Comparison of ENCODE assay signal across 8 mouse cellular contexts in genomic region chr9:89461190-89461589, GRCm38 (mm10).
DNase-seq lines count a peak whose midpoint lies in the region; ATAC-seq and TF ChIP-seq lines count a peak whose summit lies in the region.

No protein-coding gene starts in this region.

- H3K79me2 ChIP-seq in heart, adult 2 months (replicated peaks; ENCODE audit: control insufficient read depth, insufficient read depth, low read length), result no peaks in the 10 kb centered on the region

- no peak for DNase-seq in heart, adult 2 months
- no peak for DNase-seq in heart, adult 11 months
- DNase-seq in urinary bladder, postnatal 25 days (ENCODE audit: low spot score), result peak; percentile 8
- DNase-seq in urinary bladder, postnatal 10 days (ENCODE audit: low spot score), result no peak
- peak; percentile 52 to 62 for DNase-seq in cerebellum, postnatal 36 days
- DNase-seq in kidney, postnatal 4 days, result peak; percentile 47 to 50
- peak; percentile 51 for DNase-seq in thymus, postnatal 4 days

- H3K4me1 ChIP-seq in heart, adult 2 months (ENCODE audit: control insufficient read depth, insufficient read depth, low read length), result no peaks in the 10 kb centered on the region

- WGBS in heart, adult 2 months, result 40% methylated on average over 5 of the region's 5 CpGs

- H3K27me3 ChIP-seq in heart, adult 2 months (ENCODE audit: control insufficient read depth, insufficient read depth, low read length), result no peaks in the 10 kb centered on the region

- no peak for TF ChIP-seq EP300 in heart, adult 2 months (IDR thresholded peaks at IDR 0.05; ENCODE audit: insufficient read depth, low read depth, low read length)

- peak; percentile 71 for TF ChIP-seq CTCF in heart, adult 2 months (IDR thresholded peaks at IDR 0.05)

- H3K4me3 ChIP-seq in heart, adult 2 months, result no peak overlapping the region

- ATAC-seq in megakaryocyte progenitor cell, adult 5-6 weeks (replicated peaks; ENCODE audit: poor library complexity), result peak; percentile 87

- no peak overlapping the region for H3K9ac ChIP-seq in heart, adult 2 months (ENCODE audit: low read depth, low read length)

- TF ChIP-seq POLR2A in heart, adult 2 months (IDR thresholded peaks at IDR 0.05; ENCODE audit: insufficient read depth, low read depth, low read length), result no peak

- intact Hi-C loops in heart, adult 2 months (cut with DNase I), result no loop called here

- no peaks in the 10 kb centered on the region for H3K36me3 ChIP-seq in heart, adult 2 months (ENCODE audit: control insufficient read depth, insufficient read depth, low read length)

- no peak overlapping the region for H3K27ac ChIP-seq in heart, adult 2 months

Comparison
In these comparisons a context has a peak if more than half of its experiments do, and no peak if none do; other contexts are left out.
1. DNase-seq: peak in urinary bladder, postnatal 25 days (single experiment), cerebellum, postnatal 36 days (2 of 2), kidney, postnatal 4 days (2 of 2) and thymus, postnatal 4 days (single experiment); none in heart, adult 2 months (0 of 2), heart, adult 11 months (single experiment) and urinary bladder, postnatal 10 days (single experiment).